Mouse (Mus musculus) spleen, adult 2 months (tissue): Measurements from ENCODE around the gene Rpp21.

Experiments
- CTCF ChIP-seq: fragments of 200-500 bp; IDR thresholded peaks from 2 replicates; pipeline ENCODE4 v1.5.1; 2011; ENCODE audit warnings: mild to moderate bottlenecking, inconsistent platforms; ENCODE audit not compliant: insufficient read depth, insufficient read length, insufficient replicate concordance; ENCODE audit errors: extremely low read depth
- POLR2A ChIP-seq: fragments of 200-500 bp; IDR thresholded peaks from 2 replicates; pipeline ENCODE4 v1.6.1; 2011; ENCODE audit warnings: low read depth, low read length, inconsistent platforms

DNA sequence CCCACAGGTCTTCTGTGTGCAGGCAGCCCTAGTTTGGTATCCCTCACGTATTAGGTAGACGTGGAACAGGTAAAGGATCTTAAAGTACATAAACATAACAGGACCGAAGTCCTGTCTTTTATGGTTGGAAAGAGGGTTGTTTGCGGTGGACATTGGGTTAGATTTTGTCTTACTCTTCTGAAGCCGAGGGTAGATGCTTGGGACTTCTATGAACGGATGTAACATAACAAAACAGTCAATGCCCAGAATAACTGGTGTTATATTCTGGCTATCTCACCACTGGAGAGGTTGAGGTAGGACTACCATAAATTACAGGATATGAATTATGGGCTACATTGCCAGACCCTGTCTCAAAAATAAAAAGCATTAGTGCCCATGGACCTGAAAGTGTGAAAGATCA is at the start of gene Rpp21:
- TF ChIP-seq POLR2A (no peak), CTCF (no peak)
